Mouse (Mus musculus) forebrain, embryonic 11.5 days (tissue): ENCODE results near the gene Vamp5. TPM values are rescaled to one million over a fixed set of nuclear protein-coding genes. Genes with fewer than 3 reads are reported as not detected.

Experiments used
- ATAC-seq: fragments of 200-750 bp; cut with Nextera tagmentation; replicated peaks from 2 replicates; pipeline ENCODE4 v1.8.0; 2017; ENCODE audit warnings: moderate TSS enrichment; ENCODE audit not compliant: low FRiP score
- DNase-seq: peaks from one replicate; pipeline ENCODE4 v3.0.0-alpha.2; 2017; ENCODE audit warnings: low spot score
- H3K27ac ChIP-seq: fragments of 300-500 bp; sonication (generic); 2 replicates; pipeline ENCODE4 v1.5.1; 2014; ENCODE audit warnings: low read depth, low read length
- H3K27me3 ChIP-seq: fragments of 300-500 bp; sonication (generic); 2 replicates; pipeline ENCODE4 v1.6.1; 2014; ENCODE audit warnings: mild to moderate bottlenecking, low read length, mixed read lengths; ENCODE audit not compliant: control insufficient read depth, insufficient read depth
- H3K36me3 ChIP-seq: fragments of 300-500 bp; sonication (generic); 2 replicates; pipeline ENCODE4 v1.6.1; 2014; ENCODE audit warnings: mild to moderate bottlenecking, low read length, moderate library complexity, mixed read lengths; ENCODE audit not compliant: control insufficient read depth, insufficient read depth
- H3K4me1 ChIP-seq: fragments of 300-500 bp; sonication (generic); replicated peaks from 2 replicates; pipeline ENCODE4 v1.6.1; 2014; ENCODE audit warnings: low read length, mixed read lengths; ENCODE audit not compliant: control insufficient read depth, insufficient read depth
- H3K4me2 ChIP-seq: fragments of 300-500 bp; sonication (generic); 2 replicates; pipeline ENCODE4 v1.6.1; 2014; ENCODE audit warnings: low read depth, mild to moderate bottlenecking, low read length, moderate library complexity, mixed read lengths; ENCODE audit not compliant: severe bottlenecking
- H3K4me3 ChIP-seq: fragments of 300-500 bp; sonication (generic); 2 replicates; pipeline ENCODE4 v1.5.1; 2014; ENCODE audit warnings: low read depth, low read length
- H3K9ac ChIP-seq: fragments of 300-500 bp; sonication (generic); 2 replicates; pipeline ENCODE4 v1.6.1; 2014; ENCODE audit warnings: low read length
- H3K9me3 ChIP-seq: fragments of 300-500 bp; sonication (generic); 2 replicates; pipeline ENCODE4 v1.6.1; 2016; ENCODE audit warnings: low read length, mixed read lengths; ENCODE audit not compliant: control insufficient read depth
- WGBS: fragments of 180-500 bp; shearing (Covaris S2); extraction: QIAGEN DNeasy Blood & Tissue Kit; methylation state at CpG from one replicate; pipeline ENCODE4 v1.1.7; 2014; 5-methylcytosine and 5-hydroxymethylcytosine counted together
- polyA plus RNA-seq: library from polyadenylated mRNA; unstranded; fragments of >200 nt; fragmentation: Nextera tagmentation; extraction: Ambion mirVana; gene quantifications from 2 replicates; pipeline ENCODE4 v1.2.1, GENCODE M21; 2014

The Vamp5 gene
- polyA plus RNA-seq, 1 experiment from 2014 or later = 8.1 TPM

GRCm38 (mm10) chr6:72374206-72374605, 6.1 kb downstream of the Vamp5 start:
- Histone ChIP-seq H3K9me3 (no peaks in the 10 kb centered on the region), H3K4me2 (no peak overlapping the region), H3K27me3 (peaks cover 2% of the 10 kb centered on the region), H3K9ac (no peak overlapping the region), H3K4me3 (no peak overlapping the region), H3K4me1 (no peaks in the 10 kb centered on the region), H3K36me3 (no peaks in the 10 kb centered on the region), H3K27ac (no peak overlapping the region)
- 73% methylated on average over 7 of the region's 7 CpGs for WGBS
- DNase-seq = no peak
- no peak for ATAC-seq

GRCm38 (mm10) chr6:72373184-72373583, 7.1 kb downstream of the Vamp5 start:
- Histone ChIP-seq H3K27ac (no peak overlapping the region), H3K4me2 (no peak overlapping the region)
- WGBS = 92% methylated on average over 4 of the region's 4 CpGs

GRCm38 (mm10) chr6:72371571-72371970, 8.7 kb downstream of the Vamp5 start:
- H3K27ac ChIP-seq = no peak overlapping the region
- WGBS = 29% methylated on average over 1 of the region's 1 CpGs
- ATAC-seq (no peak), DNase-seq (no peak)
- no peaks in the 10 kb centered on the region for H3K4me1 ChIP-seq
- no peak overlapping the region for H3K4me3 ChIP-seq
- no peaks in the 10 kb centered on the region for H3K27me3 ChIP-seq
- no peak overlapping the region for H3K9ac ChIP-seq
- H3K9me3 ChIP-seq = no peaks in the 10 kb centered on the region
- H3K4me2 ChIP-seq = no peak overlapping the region
- H3K36me3 ChIP-seq = no peaks in the 10 kb centered on the region

More at GRCm38 (mm10) chr6:72373184-72373583, 7.1 kb downstream of the Vamp5 start:
- H3K4me1 ChIP-seq = no peaks in the 10 kb centered on the region
- H3K4me3 ChIP-seq = no peak overlapping the region
- no peaks in the 10 kb centered on the region for H3K27me3 ChIP-seq
- DNase-seq = no peak
- H3K36me3 ChIP-seq = no peaks in the 10 kb centered on the region
- no peaks in the 10 kb centered on the region for H3K9me3 ChIP-seq
- H3K9ac ChIP-seq = no peak overlapping the region
- ATAC-seq = no peak

- ATAC-seq (no peak), DNase-seq (no peak)
- no peak overlapping the region for H3K9ac ChIP-seq
- no peaks in the 10 kb centered on the region for H3K4me1 ChIP-seq
- no peak overlapping the region for H3K4me2 ChIP-seq
- no peak overlapping the region for H3K4me3 ChIP-seq
- no peaks in the 10 kb centered on the region for H3K9me3 ChIP-seq
- WGBS = 53% methylated on average over 5 of the region's 5 CpGs
- no peaks in the 10 kb centered on the region for H3K36me3 ChIP-seq
- H3K27ac ChIP-seq = no peak overlapping the region
- no peaks in the 10 kb centered on the region for H3K27me3 ChIP-seq
Observed at GRCm38 (mm10) chr6:72371147-72371546, 9.1 kb downstream of the Vamp5 start.

GRCm38 (mm10) chr6:72370091-72370490, 10.2 kb downstream of the Vamp5 start:
- Histone ChIP-seq H3K36me3 (no peaks in the 10 kb centered on the region), H3K4me3 (no peak overlapping the region), H3K27me3 (no peaks in the 10 kb centered on the region), H3K9ac (no peak overlapping the region), H3K27ac (no peak overlapping the region), H3K4me1 (no peaks in the 10 kb centered on the region), H3K4me2 (no peak overlapping the region), H3K9me3 (no peaks in the 10 kb centered on the region)
- no peak for ATAC-seq
- no peak for DNase-seq
- 85% methylated on average over 12 of the region's 12 CpGs for WGBS

- no peak overlapping the region for H3K4me3 ChIP-seq
- no peaks in the 10 kb centered on the region for H3K4me1 ChIP-seq
- no peaks in the 10 kb centered on the region for H3K9me3 ChIP-seq
- WGBS = 83% methylated on average over 4 of the region's 4 CpGs
- H3K27me3 ChIP-seq = no peaks in the 10 kb centered on the region
- ATAC-seq = no peak
- H3K27ac ChIP-seq = no peak overlapping the region
- H3K4me2 ChIP-seq = no peak overlapping the region
- H3K36me3 ChIP-seq = no peaks in the 10 kb centered on the region
- DNase-seq = no peak
- H3K9ac ChIP-seq = no peak overlapping the region
Observed at GRCm38 (mm10) chr6:72369557-72369956, 10.7 kb downstream of the Vamp5 start.

GRCm38 (mm10) chr6:72367460-72367974, 12.8 kb downstream of the Vamp5 start:
- Histone ChIP-seq H3K36me3 (no peaks in the 10 kb centered on the region), H3K4me3 (no peak overlapping the region), H3K9ac (no peak overlapping the region), H3K4me1 (peaks cover 5% of the 10 kb centered on the region; the same call in 1 of the 2 replicates), H3K27me3 (no peaks in the 10 kb centered on the region), H3K9me3 (no peaks in the 10 kb centered on the region), H3K27ac (no peak overlapping the region), H3K4me2 (no peak overlapping the region)
- DNase-seq (no peak), ATAC-seq (no peak)
- WGBS = 74% methylated on average over 4 of the region's 4 CpGs

GRCm38 (mm10) chr6:72366844-72367443, 13.3 kb downstream of the Vamp5 start, which contains the start of gene Rnf181:
TSS of gene Rnf181 (minus strand) at chr6:72366956.
- ATAC-seq = no peak
- no peak within 1 kb of the TSS for H3K27ac ChIP-seq
- 80% methylated on average over 4 of the region's 4 CpGs for WGBS

GRCm38 (mm10) chr6:72366304-72366703, 14.0 kb downstream of the Vamp5 start:
- H3K9me3 ChIP-seq = no peaks in the 10 kb centered on the region
- WGBS = 66% methylated on average over 3 of the region's 3 CpGs
- H3K9ac ChIP-seq = no peak overlapping the region
- no peaks in the 10 kb centered on the region for H3K36me3 ChIP-seq
- no peak overlapping the region for H3K4me3 ChIP-seq
- H3K27ac ChIP-seq = no peak overlapping the region
- H3K4me1 ChIP-seq = peaks cover 5% of the 10 kb centered on the region; the same call in 1 of the 2 replicates
- H3K27me3 ChIP-seq = no peaks in the 10 kb centered on the region
- no peak overlapping the region for H3K4me2 ChIP-seq
- no peak for ATAC-seq
- no peak for DNase-seq

More at GRCm38 (mm10) chr6:72366844-72367443, 13.3 kb downstream of the Vamp5 start, which contains the start of gene Rnf181:
- H3K4me1 ChIP-seq = peaks cover 5% of the 10 kb centered on the region; the same call in 1 of the 2 replicates
- H3K36me3 ChIP-seq = no peaks in the 10 kb centered on the region
- DNase-seq = no peak
- no peaks in the 10 kb centered on the region for H3K9me3 ChIP-seq
- no peak within 1 kb of the TSS for H3K4me3 ChIP-seq
- no peaks in the 10 kb centered on the region for H3K27me3 ChIP-seq
- no peak within 1 kb of the TSS for H3K9ac ChIP-seq
- no peak within 1 kb of the TSS for H3K4me2 ChIP-seq
